ENCODE assay signal across 8 mouse cellular contexts in the genomic region with DNA sequence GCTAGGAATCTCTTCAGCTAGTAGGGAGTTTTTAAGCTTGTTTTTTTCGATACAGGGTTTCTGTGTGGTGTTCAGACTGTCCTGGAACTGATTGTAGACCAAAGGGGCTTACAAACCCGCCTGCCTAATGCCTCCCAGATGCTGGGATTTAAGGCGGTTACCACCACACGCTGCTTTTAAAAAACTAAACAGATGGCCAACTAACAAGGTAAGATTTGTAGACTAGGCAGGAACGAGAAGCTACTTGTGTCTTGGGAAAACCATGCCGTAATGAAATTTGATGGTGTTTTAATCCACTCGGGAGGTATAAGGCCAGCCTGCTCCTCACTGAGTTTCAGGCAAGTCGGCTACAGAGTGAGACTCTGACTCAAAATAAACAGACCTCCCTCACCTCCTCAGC. TPM values are rescaled to one million over a fixed set of nuclear protein-coding genes. Genes with fewer than 3 reads are reported as not detected.
DNase-seq lines count a peak whose midpoint lies in the region; ATAC-seq and TF ChIP-seq lines count a peak whose summit lies in the region.

No protein-coding gene starts in this region.

- TF ChIP-seq CTCF in lung, embryonic 14.5 days (IDR thresholded peaks at IDR 0.05; ENCODE audit: low read depth): no peak
- TF ChIP-seq CTCF in stomach, postnatal 0 days (IDR thresholded peaks at IDR 0.05; ENCODE audit: low read depth): no peak

- 18% methylated on average over 8 of the region's 8 CpGs for WGBS in lung, embryonic 14.5 days
- 21% methylated on average over 8 of the region's 8 CpGs for WGBS in heart, embryonic 16.5 days
- 25% methylated on average over 8 of the region's 8 CpGs for WGBS in liver, embryonic 15.5 days (ENCODE audit: insufficient replicate concordance)
- WGBS in stomach, postnatal 0 days: 9% methylated on average over 8 of the region's 8 CpGs

- peak overlapping the region; percentile 93 for H3K27ac ChIP-seq in lung, embryonic 14.5 days (ENCODE audit: low read depth)
- peak overlapping the region; percentile 87 for H3K27ac ChIP-seq in heart, embryonic 16.5 days (ENCODE audit: low read length)
- peak overlapping the region; percentile 84 for H3K27ac ChIP-seq in liver, embryonic 15.5 days (replicated peaks)
- H3K27ac ChIP-seq in stomach, postnatal 0 days (replicated peaks): peak overlapping the region; percentile 95

- peaks cover 58% of the 10 kb centered on the region for H3K36me3 ChIP-seq in lung, embryonic 14.5 days (ENCODE audit: insufficient read depth)
- H3K36me3 ChIP-seq in heart, embryonic 16.5 days (ENCODE audit: control insufficient read depth, insufficient read depth): peaks cover 29% of the 10 kb centered on the region
- peaks cover 49% of the 10 kb centered on the region for H3K36me3 ChIP-seq in liver, embryonic 15.5 days (replicated peaks)
- 0 out of 2 replicates have a peak, but pooled peaks cover 2% of the 10 kb centered on the region for H3K36me3 ChIP-seq in stomach, postnatal 0 days (ENCODE audit: control insufficient read depth, insufficient read depth, low read length)

- peak overlapping the region; percentile 67 for H3K4me3 ChIP-seq in lung, embryonic 14.5 days (ENCODE audit: low read depth, low read length)
- H3K4me3 ChIP-seq in heart, embryonic 16.5 days (ENCODE audit: low read length): peak overlapping the region; percentile 68
- H3K4me3 ChIP-seq in liver, embryonic 15.5 days (replicated peaks): peak overlapping the region; percentile 75
- H3K4me3 ChIP-seq in stomach, postnatal 0 days (ENCODE audit: low read depth, low read length): peak overlapping the region; percentile 72

- no peak for DNase-seq in lung, embryonic 14.5 days
- no peak for DNase-seq in lung, postnatal 10 days
- peak; percentile 72 for DNase-seq in embryo, embryonic 10.5 days (ENCODE audit: low spot score)
- DNase-seq in stomach, postnatal 0 days (ENCODE audit: low spot score): peak; percentile 30
- DNase-seq in adrenal gland, adult (ENCODE audit: inconsistent age in 2 of 2, low spot score in 1 of 2): no peak
- no peak for DNase-seq in frontal cortex, postnatal 36 days (ENCODE audit: low spot score in 2 of 2)

- H3K27me3 ChIP-seq in lung, embryonic 14.5 days (ENCODE audit: insufficient read depth, low read length): no peaks in the 10 kb centered on the region
- H3K27me3 ChIP-seq in heart, embryonic 16.5 days (ENCODE audit: control insufficient read depth, insufficient read depth, low read length): no peaks in the 10 kb centered on the region
- H3K27me3 ChIP-seq in liver, embryonic 15.5 days: no peaks in the 10 kb centered on the region
- H3K27me3 ChIP-seq in stomach, postnatal 0 days (ENCODE audit: control insufficient read depth, insufficient read depth, low read length): no peaks in the 10 kb centered on the region

- no peak for TF ChIP-seq EP300 in stomach, postnatal 0 days (optimal IDR thresholded peaks at IDR 0.05)

- peak overlapping the region; percentile 89 for H3K4me2 ChIP-seq in lung, embryonic 14.5 days
- H3K4me2 ChIP-seq in heart, embryonic 16.5 days (ENCODE audit: low read depth, low read length): peak overlapping the region; percentile 72
- H3K4me2 ChIP-seq in liver, embryonic 15.5 days: peak overlapping the region; percentile 89
- H3K4me2 ChIP-seq in stomach, postnatal 0 days (replicated peaks; ENCODE audit: low read depth): peak overlapping the region; percentile 90

- H3K4me1 ChIP-seq in lung, embryonic 14.5 days (ENCODE audit: insufficient read depth): no peaks in the 10 kb centered on the region; the same call in 1 of the 2 replicates
- peaks cover 6% of the 10 kb centered on the region for H3K4me1 ChIP-seq in heart, embryonic 16.5 days (ENCODE audit: control insufficient read depth, insufficient read depth, low read length)
- peaks cover 25% of the 10 kb centered on the region for H3K4me1 ChIP-seq in liver, embryonic 15.5 days (replicated peaks)
- H3K4me1 ChIP-seq in stomach, postnatal 0 days (replicated peaks; ENCODE audit: control insufficient read depth, insufficient read depth): no peaks in the 10 kb centered on the region

- H3K9me3 ChIP-seq in lung, embryonic 14.5 days (ENCODE audit: low read depth, low read length): no peaks in the 10 kb centered on the region
- H3K9me3 ChIP-seq in heart, embryonic 16.5 days (replicated peaks; ENCODE audit: control insufficient read depth, low read length): no peaks in the 10 kb centered on the region
- no peaks in the 10 kb centered on the region for H3K9me3 ChIP-seq in liver, embryonic 15.5 days (replicated peaks)
- H3K9me3 ChIP-seq in stomach, postnatal 0 days (ENCODE audit: control insufficient read depth, low read length): no peaks in the 10 kb centered on the region

- H3K9ac ChIP-seq in lung, embryonic 14.5 days: peak overlapping the region; percentile 77
- H3K9ac ChIP-seq in heart, embryonic 16.5 days (ENCODE audit: low read length): peak overlapping the region; percentile 79
- H3K9ac ChIP-seq in liver, embryonic 15.5 days: peak overlapping the region; percentile 75
- peak overlapping the region; percentile 77 for H3K9ac ChIP-seq in stomach, postnatal 0 days (ENCODE audit: low read length)

- peak; percentile 36 for ATAC-seq in lung, embryonic 14.5 days (ENCODE audit: insufficient read depth)
- ATAC-seq in heart, embryonic 16.5 days (replicated peaks; ENCODE audit: extremely low read depth, insufficient read depth, low FRiP score): peak; percentile 26; the same call in 1 of the 2 replicates
- ATAC-seq in liver, embryonic 15.5 days (ENCODE audit: insufficient read depth): peak; percentile 36
- peak; percentile 21 for ATAC-seq in stomach, postnatal 0 days (ENCODE audit: low FRiP score, low TSS enrichment)

RNA-seq across cellular contexts. Expression of a gene that starts 0.5 kb away (rescaled TPM):
- 150 and 157 TPM in 2 replicates for polyA plus RNA-seq in lung, embryonic 14.5 days (2014; fragmentation: Nextera tagmentation; extraction: Ambion mirVana)
- polyA plus RNA-seq in heart, embryonic 16.5 days (2015; fragmentation: Nextera tagmentation; extraction: Ambion mirVana): 82.6 and 89.5 TPM in 2 replicates
- 118 and 124 TPM in 2 replicates for polyA plus RNA-seq in liver, embryonic 15.5 days (2015; fragmentation: Nextera tagmentation; extraction: Ambion mirVana)
- 73.6 and 77.7 TPM in 2 replicates for polyA plus RNA-seq in stomach, postnatal 0 days (2015; fragmentation: Nextera tagmentation; extraction: Ambion mirVana)

RNA-seq across cellular contexts. Expression of a gene that starts 35.8 kb away (rescaled TPM):
- polyA plus RNA-seq in lung, embryonic 14.5 days (2014; fragmentation: Nextera tagmentation; extraction: Ambion mirVana): 20.5 and 20.8 TPM in 2 replicates
- 10.3 and 11.5 TPM in 2 replicates for polyA plus RNA-seq in heart, embryonic 16.5 days (2015; fragmentation: Nextera tagmentation; extraction: Ambion mirVana)
- 1.3 and 1.7 TPM in 2 replicates for polyA plus RNA-seq in liver, embryonic 15.5 days (2015; fragmentation: Nextera tagmentation; extraction: Ambion mirVana)
- 4.2 and 5.0 TPM in 2 replicates for polyA plus RNA-seq in stomach, postnatal 0 days (2015; fragmentation: Nextera tagmentation; extraction: Ambion mirVana)

RNA-seq across cellular contexts. Expression of a gene that starts 52.3 kb away (rescaled TPM):
- 136 and 143 TPM in 2 replicates for polyA plus RNA-seq in lung, embryonic 14.5 days (2014; fragmentation: Nextera tagmentation; extraction: Ambion mirVana)
- 147 and 151 TPM in 2 replicates for polyA plus RNA-seq in heart, embryonic 16.5 days (2015; fragmentation: Nextera tagmentation; extraction: Ambion mirVana)
- polyA plus RNA-seq in liver, embryonic 15.5 days (2015; fragmentation: Nextera tagmentation; extraction: Ambion mirVana): 71.4 and 75.6 TPM in 2 replicates
- 109 and 115 TPM in 2 replicates for polyA plus RNA-seq in stomach, postnatal 0 days (2015; fragmentation: Nextera tagmentation; extraction: Ambion mirVana)

RNA-seq across cellular contexts. Expression of a gene that starts 53.3 kb away (rescaled TPM):
- polyA plus RNA-seq in lung, embryonic 14.5 days (2014; fragmentation: Nextera tagmentation; extraction: Ambion mirVana): 236 and 257 TPM in 2 replicates
- polyA plus RNA-seq in heart, embryonic 16.5 days (2015; fragmentation: Nextera tagmentation; extraction: Ambion mirVana): 111 and 146 TPM in 2 replicates
- polyA plus RNA-seq in liver, embryonic 15.5 days (2015; fragmentation: Nextera tagmentation; extraction: Ambion mirVana): 54.0 and 61.5 TPM in 2 replicates
- polyA plus RNA-seq in stomach, postnatal 0 days (2015; fragmentation: Nextera tagmentation; extraction: Ambion mirVana): 75.2 and 80.4 TPM in 2 replicates

Comparison
In these comparisons a context has a peak if more than half of its experiments do, and no peak if none do; other contexts are left out.
1. DNase-seq: peak in embryo, embryonic 10.5 days (single experiment) and stomach, postnatal 0 days (single experiment); none in lung, embryonic 14.5 days (single experiment), lung, postnatal 10 days (single experiment), adrenal gland, adult (0 of 2) and frontal cortex, postnatal 36 days (0 of 2).
2. Peak in every context shown above with its lines, with median percentiles within 50 percentile points of each other: ATAC-seq, H3K27ac ChIP-seq, H3K4me2 ChIP-seq, H3K4me3 ChIP-seq and H3K9ac ChIP-seq.